Mouse (Mus musculus): Measurements from ENCODE around the gene Gm47289.

Gm47289 gene

DNA sequence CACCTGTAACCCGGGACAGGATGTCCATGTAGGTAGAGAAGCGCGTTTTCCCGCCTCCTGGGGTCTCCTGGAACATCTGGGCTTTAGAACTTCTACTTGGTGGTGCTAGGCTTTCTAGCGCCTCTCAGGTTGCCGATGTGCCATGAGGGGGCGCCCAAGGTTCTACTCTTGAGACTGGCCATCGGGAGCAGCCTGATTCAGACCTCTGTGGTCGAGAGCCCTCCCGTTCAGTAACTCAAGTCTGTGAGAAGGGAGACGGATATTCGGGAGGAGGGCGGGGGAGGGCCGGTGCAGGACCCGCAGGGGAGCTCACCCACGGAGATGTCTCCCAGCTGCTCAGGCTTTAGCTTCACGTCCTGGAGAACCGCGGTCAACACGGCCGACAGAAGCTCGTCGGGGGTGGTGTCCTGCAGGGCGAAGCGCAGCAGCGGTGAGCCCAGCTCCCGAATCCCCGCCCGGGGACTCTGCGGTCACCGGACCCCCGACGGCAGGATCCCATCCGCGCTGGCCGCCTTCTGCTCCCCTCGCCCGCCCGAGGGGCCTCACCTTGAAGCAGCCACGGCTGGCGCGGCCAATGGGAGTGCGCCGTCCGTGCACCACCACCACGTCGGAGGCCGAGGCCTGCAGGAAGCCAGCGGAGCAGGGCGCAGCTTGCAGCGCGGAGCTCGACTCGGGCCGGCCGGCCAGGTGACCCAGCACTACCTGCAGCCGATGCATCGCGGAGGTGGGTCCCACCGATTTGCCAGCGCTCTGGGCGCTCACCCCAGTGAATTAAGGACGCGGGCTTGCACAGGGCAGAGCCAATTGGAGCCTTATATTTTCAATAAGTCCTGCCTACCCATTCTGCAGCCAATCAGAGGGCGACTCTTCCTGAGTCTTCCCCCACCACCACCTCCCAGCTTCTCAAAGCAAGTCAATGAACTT, 2.4 kb upstream of the Gm47289 start, which contains the start of gene Acaa1b:
Gene Acaa1b, minus strand, starts transcription at position 816 of the 924 bp plus-strand sequence.
- DNase-seq (ENCODE audit: low spot score in 2 of 2) = peak; percentile 71 to 74

DNA sequence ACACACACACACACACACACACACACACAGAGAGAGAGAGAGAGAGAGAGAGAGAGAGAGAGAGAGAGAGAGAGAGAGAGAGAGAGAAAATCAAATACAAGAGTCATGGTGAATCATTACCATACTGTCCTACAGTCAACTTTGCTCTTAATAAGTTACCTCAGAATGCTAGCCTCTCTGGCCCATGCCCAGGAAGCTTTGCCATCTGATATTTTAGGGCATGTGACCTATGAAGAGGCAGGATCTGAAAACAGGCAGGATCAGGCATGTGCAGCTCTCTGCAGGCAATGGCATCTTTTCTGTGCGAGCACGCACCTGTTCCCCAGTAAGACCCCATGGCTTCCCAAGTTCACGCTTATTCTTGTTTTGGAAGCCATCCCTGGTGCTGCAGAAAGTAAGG, 1.7 kb downstream of the Gm47289 start:
- no peak for DNase-seq (ENCODE audit: low spot score in 2 of 2)

DNA sequence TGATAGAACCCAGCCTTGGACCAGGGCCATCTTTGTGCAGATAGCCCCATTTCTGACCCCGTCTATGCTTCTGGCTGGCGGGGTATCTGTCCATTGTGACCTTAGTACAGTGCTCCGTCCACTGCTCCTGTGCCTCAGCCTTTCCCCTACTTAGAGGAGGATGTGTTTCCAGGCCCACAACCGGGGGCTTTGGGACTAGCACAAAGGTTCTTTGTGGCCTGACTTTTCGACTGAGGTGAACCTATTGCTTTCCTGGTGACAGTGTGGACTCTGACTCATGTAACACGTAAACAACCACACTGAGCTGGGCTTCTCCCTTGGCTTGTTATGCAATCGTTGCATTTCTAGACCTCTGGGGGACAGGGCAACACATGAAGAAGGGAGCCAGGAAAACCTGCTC, 5.8 kb downstream of the Gm47289 start:
- DNase-seq (ENCODE audit: low spot score in 2 of 2) = no peak

DNA sequence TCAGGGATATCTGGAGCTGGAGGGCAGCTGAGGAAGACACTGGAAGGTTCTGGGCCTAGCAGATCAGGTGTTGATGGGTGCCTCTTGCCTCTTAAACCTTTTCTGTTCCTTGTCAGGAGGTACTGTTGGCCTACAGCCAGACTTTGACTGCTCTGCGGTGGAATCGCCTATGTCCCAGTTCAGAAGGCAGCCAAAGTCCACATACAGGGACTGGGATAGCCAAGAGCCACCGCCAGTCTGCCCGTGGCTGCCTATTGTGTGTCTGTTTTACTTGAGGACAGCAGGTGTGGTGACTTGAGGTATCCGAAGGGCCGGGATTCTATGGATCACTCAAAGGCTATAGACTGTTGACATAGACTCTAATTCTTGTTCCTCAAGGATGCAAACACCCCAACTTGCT, 6.6 kb downstream of the Gm47289 start:
- no peak for DNase-seq (ENCODE audit: low spot score in 2 of 2)

DNA sequence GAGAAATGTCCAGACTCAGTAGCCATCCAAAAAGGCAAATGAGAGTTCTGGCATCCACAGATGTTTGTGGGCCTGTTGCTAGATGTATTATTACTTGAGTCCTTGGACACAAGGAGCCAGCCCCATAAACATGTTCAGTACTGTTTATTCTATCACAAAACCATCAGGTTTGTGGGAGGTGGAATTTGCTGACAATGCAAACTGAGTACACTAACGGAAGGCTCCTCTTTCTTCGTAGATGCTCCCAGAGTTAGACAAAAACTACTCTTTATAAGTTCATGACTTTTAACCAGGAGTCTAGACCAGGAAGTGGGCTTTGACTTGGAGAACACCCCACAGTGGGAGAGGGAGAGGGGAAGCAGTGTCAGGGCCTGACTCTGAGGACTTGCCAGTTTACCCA, 8.6 kb downstream of the Gm47289 start:
- no peak for DNase-seq (ENCODE audit: low spot score in 2 of 2)

DNA sequence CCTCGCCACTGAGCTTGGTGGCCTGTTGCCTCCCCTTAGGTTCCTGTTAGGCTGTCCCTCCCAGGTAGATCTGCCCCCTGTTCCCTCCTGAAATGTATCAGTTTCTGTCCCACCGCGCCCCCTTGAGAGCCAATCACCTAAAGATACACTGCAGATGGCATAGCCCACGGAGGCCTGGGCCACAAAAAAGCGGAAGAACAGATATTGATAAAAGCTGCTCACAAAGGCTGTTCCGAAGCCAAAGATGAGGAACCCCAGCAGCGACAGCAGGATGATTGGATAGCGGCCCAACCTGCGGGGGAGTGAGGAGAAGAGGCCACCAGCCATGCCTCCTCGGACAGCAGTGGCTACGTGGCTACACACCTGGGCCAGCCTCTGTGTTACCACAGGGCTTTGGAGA, 20.3 kb downstream of the Gm47289 start:
- DNase-seq (ENCODE audit: low spot score in 2 of 2) = no peak

DNA sequence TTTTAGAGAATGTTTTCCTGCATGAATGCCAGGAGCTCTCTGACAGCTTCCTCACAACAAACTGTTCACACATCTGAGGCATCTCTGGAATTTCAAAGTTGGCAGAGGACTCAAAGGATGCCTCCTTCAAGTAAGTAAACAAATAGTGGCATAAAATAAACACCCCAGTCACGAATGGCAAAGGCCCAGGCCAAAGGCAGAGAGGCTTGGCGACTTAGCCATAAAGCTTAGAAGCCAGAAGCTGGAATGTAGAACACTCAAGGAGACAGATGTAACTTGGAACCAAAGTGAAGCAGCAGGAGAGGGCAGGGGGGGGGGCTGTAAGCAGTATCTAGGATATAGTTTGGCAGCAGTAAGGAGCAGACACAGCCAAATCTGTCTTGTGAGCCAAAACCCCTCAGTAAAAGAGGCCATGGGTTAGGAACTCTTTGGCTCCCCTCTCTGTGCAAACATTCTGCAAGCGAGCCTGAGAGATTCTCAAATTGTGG, 22.3 kb downstream of the Gm47289 start:
- DNase-seq (ENCODE audit: low spot score in 2 of 2) = peak in 1 of 2 experiments; percentile 6

DNA sequence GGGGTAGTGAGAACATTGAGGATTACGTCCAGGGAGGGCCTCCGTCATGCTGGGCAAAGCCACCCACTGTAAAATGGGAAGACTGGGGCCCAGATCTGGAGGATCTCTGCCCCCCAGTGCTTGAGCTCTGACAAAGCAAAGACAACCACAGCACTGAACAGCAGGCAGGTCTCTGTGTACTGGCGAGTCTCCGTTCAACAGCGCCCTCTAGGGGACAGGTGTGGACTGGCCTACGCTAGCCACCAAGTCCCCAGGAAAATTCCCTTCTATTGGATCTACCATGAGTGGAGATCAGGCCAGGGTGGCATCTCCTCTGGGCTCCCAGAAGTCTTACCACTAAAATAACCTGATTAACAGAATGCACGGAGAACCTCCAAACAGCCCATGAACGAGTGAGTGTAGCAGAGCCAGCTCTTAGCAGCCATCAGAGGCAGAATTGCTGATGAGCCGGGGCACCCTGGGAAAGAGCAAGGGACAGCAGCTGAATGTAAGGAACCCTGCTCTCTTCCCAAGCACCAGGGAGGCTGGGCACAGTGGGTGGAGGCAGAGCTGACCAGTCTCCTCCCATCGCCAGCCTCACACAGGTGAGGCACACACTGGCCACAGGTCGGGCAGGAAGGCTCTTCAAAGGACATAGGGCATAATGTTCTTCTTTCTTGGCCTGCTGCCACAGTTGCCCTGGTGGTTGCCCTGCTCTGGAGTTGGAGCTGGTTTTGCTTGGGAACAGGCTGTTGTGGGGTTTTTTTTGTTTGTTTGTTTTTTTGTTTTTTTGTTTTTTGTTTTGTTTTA, 33.4 kb downstream of the Gm47289 start:
- DNase-seq (ENCODE audit: low spot score in 2 of 2) = peak; percentile 32 to 37

DNA sequence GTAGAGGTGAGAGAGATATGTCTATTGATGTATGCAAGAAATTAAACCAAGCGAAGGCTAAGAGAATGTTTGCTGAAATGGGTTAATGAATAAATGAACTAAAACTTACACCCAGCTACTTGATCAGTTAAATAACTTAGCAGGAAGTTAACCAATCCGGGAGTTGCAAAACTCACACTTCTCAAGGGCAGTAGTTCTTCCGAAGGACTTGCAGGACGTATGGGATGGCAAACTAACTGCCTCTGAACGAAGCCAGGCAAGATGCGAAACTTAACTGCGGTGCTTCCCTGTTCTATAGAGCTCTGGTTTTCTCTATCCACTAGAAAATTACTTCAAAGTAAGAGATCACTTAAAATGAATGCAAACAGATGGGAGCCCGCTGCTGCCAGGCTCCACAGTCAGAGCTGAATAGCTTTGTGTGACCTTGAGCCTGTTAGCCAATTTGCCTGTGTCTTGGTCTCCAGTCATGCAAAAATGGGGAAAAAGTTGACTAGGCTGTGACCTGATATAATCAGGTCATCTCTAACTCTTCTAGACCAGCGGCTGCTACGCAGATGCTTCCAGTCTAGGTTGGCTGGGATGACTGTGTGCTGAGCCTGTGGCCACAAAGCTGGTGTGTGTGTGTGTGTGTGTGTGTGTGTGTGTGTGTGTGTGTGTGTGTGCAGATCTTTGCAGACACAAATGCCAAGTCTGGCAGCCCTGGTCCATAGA, 40.3 kb downstream of the Gm47289 start:
- DNase-seq (ENCODE audit: low spot score in 2 of 2) = no peak

DNA sequence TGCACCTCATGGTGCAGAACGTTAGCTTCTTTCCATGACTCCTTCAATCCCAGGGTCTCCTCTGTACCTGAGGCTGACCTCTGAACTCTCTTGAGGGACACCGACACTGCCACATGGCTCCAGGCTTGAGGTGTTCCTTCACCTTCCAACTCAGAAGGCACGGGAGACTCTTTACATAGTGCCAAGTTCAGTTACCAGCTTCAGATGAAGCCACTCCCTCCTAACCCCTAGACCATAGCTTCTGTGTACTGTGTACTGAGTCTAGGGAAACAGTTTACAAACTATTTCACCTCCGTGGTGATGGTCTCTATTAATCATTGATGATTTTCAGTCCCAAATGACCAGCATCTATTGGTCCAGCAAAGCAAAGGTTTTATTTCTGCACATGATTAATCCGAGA, 42.7 kb downstream of the Gm47289 start:
- DNase-seq (ENCODE audit: low spot score in 2 of 2) = no peak

DNA sequence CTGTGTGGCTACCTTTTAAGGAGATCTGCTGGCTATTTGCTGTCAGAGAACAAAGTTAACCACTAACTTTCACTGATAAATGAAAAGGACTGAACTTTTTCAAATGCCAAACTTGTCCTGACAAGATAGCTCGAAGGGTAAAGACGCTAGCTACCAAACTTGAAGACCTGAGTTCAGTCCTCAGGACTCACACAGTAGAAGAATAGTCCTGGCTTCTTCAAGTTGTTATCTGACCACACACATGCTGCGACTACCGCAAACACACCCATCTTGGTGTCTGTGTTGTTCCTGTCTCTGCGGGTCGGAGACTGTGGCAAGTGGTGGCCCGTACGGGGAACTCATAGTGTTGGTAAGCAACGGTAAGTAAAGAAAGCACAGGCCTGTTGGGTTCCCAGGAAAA, 44.7 kb downstream of the Gm47289 start:
- DNase-seq (ENCODE audit: low spot score in 2 of 2) = no peak

DNA sequence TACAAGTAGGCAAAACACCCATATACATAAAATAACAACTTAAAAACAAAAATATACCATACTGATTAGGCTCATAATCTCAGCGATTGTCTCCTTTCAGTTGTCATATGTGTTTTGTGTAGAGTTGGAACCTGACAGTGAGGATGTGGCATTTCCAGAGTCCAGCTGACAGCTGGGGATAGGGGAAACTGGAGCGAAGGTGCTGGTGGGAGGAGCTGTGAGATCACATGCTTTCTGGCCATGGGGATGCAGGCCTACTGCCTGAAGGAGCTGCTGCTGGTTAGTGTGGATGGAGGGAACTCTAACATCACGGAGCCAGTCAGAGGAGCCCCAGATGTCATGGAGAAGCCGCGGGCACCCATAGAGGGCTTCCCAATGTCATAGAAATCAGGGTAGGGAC, 46.8 kb downstream of the Gm47289 start:
- DNase-seq (ENCODE audit: low spot score in 2 of 2) = no peak

DNA sequence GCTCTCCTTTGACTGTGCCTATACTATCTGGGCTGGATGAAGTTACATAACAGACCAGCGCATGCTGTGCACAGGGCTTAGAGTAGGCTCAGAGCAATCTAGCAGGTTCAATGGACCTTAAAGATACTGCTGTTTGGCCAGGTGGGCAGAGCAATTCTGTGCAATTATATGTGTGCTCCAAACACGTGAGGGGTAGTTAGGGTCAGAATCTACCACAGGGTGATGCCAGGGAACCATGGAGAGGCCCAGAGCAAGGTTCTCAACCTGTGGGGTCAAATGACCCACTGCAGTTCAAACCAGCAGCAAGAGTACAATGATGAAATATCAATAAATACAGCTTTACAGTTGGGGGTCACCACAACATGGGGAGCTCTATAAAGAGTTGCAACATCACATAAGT, 47.7 kb downstream of the Gm47289 start:
- DNase-seq (ENCODE audit: low spot score in 2 of 2) = no peak

DNA sequence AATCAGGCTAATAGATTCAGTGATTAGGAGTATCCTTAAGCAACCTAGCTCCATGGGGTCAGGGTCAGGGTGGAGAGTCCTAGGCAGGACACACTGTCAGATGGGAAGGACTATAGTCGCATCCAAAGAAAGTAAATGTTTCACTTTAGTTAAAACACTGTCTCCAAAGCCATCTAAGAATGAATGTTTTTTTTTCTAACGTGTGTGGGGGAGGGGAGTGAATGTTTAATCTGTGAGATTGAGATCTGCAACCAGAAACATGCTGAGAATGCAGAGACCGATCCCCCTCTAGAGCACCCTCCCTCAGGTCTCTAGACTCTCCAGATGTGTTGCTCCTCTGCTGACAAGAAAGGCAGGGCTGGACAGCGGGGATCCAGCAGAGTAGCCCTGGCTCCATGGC, 48.2 kb downstream of the Gm47289 start:
- no peak for DNase-seq (ENCODE audit: low spot score in 2 of 2)

DNA sequence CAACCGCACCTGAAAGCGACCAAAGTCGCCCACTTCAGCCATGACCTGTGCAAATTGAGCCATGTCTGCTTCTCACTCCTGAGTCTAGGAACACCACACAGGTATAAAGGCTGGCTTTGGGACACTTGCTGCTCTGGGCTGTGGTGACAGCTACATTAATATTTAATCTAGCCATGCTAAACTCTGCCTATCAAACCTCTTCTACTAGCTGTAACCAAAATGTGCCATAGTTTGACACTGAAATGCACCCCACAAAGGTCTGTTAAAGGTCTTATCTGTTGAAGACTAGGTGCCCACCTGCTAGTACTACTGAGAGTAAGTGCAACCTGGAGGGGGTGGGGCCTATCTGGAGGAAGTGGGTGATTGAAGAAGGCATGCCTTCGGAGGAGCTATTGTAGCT, 50.0 kb downstream of the Gm47289 start, which contains the start of gene Slc22a13:
Gene Slc22a13, minus strand, starts transcription at position 101 of the 400 bp plus-strand sequence.
- DNase-seq (ENCODE audit: low spot score in 2 of 2) = no peak
